Mouse (Mus musculus) intestine, embryonic 15.5 days (tissue): Measurements from ENCODE around the gene Gm17018. TPM values are rescaled to one million over a fixed set of nuclear protein-coding genes. Genes with fewer than 3 reads are reported as not detected.

Experiments
- ATAC-seq: fragments of 200-750 bp; cut with Nextera tagmentation; 2 replicates; pipeline ENCODE4 v1.8.0; 2017; ENCODE audit warnings: moderate TSS enrichment, moderate library complexity
- H3K27ac ChIP-seq: fragments of 300-500 bp; sonication (generic); 2 replicates; pipeline ENCODE4 v1.5.1; 2015; ENCODE audit warnings: mild to moderate bottlenecking, inconsistent platforms
- H3K27me3 ChIP-seq: fragments of 300-500 bp; sonication (generic); replicated peaks from 2 replicates; pipeline ENCODE4 v1.6.1; 2015; ENCODE audit warnings: inconsistent platforms
- H3K36me3 ChIP-seq: fragments of 300-500 bp; sonication (generic); 2 replicates; pipeline ENCODE4 v1.6.1; 2015; ENCODE audit warnings: inconsistent platforms
- H3K4me1 ChIP-seq: fragments of 300-500 bp; sonication (generic); replicated peaks from 2 replicates; pipeline ENCODE4 v1.6.1; 2015; ENCODE audit warnings: inconsistent platforms
- H3K4me2 ChIP-seq: fragments of 300-500 bp; sonication (generic); replicated peaks from 2 replicates; pipeline ENCODE4 v1.6.1; 2015; ENCODE audit warnings: mild to moderate bottlenecking, inconsistent platforms
- H3K4me3 ChIP-seq: fragments of 300-500 bp; sonication (generic); replicated peaks from 2 replicates; pipeline ENCODE4 v1.5.1; 2015; ENCODE audit warnings: inconsistent platforms
- H3K9ac ChIP-seq: fragments of 300-500 bp; sonication (generic); 2 replicates; pipeline ENCODE4 v1.6.1; 2015; ENCODE audit warnings: inconsistent platforms
- H3K9me3 ChIP-seq: fragments of 300-500 bp; sonication (generic); 2 replicates; pipeline ENCODE4 v1.6.1; 2016; ENCODE audit warnings: inconsistent platforms
- WGBS: fragments of 180-500 bp; shearing (Covaris S2); methylation state at CpG from one replicate; pipeline ENCODE4 v1.1.7; 2015; 5-methylcytosine and 5-hydroxymethylcytosine counted together
- polyA plus RNA-seq: library from polyadenylated mRNA; unstranded; fragments of >200 nt; fragmentation: Nextera tagmentation; extraction: Ambion mirVana; gene quantifications from 2 replicates; pipeline ENCODE4 v1.2.1, GENCODE M21; 2015

Gm17018 gene
- polyA plus RNA-seq, 1 experiment from 2014 or later, result 38.2 TPM

- peaks cover 21% of the 10 kb centered on the region for H3K4me1 ChIP-seq
- no peak overlapping the region for H3K27ac ChIP-seq
- H3K9ac ChIP-seq, result no peak overlapping the region
- H3K9me3 ChIP-seq, result no peaks in the 10 kb centered on the region
- no peak overlapping the region for H3K4me2 ChIP-seq
- peaks cover 6% of the 10 kb centered on the region; the same call in 1 of the 2 replicates for H3K36me3 ChIP-seq
- 55% methylated on average over 3 of the region's 3 CpGs for WGBS
- no peaks in the 10 kb centered on the region for H3K27me3 ChIP-seq
- H3K4me3 ChIP-seq, result no peak overlapping the region
- ATAC-seq, result no peak
Observed at GRCm38 (mm10) chr19:45581257-45581656, 20.8 kb downstream of the Gm17018 start.

- H3K27ac ChIP-seq, result no peak overlapping the region
- no peaks in the 10 kb centered on the region for H3K9me3 ChIP-seq
- H3K27me3 ChIP-seq, result no peaks in the 10 kb centered on the region
- H3K4me2 ChIP-seq, result no peak overlapping the region
- peaks cover 6% of the 10 kb centered on the region; the same call in 1 of the 2 replicates for H3K36me3 ChIP-seq
- no peak overlapping the region for H3K4me3 ChIP-seq
- no peak overlapping the region for H3K9ac ChIP-seq
- ATAC-seq, result no peak
- H3K4me1 ChIP-seq, result peaks cover 15% of the 10 kb centered on the region; the same call in 1 of the 2 replicates
- 42% methylated on average over 8 of the region's 8 CpGs for WGBS
Observed at GRCm38 (mm10) chr19:45582161-45582560, 21.7 kb downstream of the Gm17018 start.

- H3K9me3 ChIP-seq, result no peaks in the 10 kb centered on the region
- H3K4me2 ChIP-seq, result no peak overlapping the region
- whole genome bisulfite sequencing, result 90% methylated on average over 6 of the region's 6 CpGs
- ATAC-seq, result no peak
- no peaks in the 10 kb centered on the region for H3K27me3 ChIP-seq
- no peak overlapping the region for H3K4me3 ChIP-seq
- H3K27ac ChIP-seq, result no peak overlapping the region
- H3K4me1 ChIP-seq, result 0 out of 2 replicates have a peak, but pooled peaks cover 8% of the 10 kb centered on the region
- peaks cover 6% of the 10 kb centered on the region; the same call in 1 of the 2 replicates for H3K36me3 ChIP-seq
- H3K9ac ChIP-seq, result no peak overlapping the region
Observed at GRCm38 (mm10) chr19:45583136-45583535, 22.7 kb downstream of the Gm17018 start.

GRCm38 (mm10) chr19:45584856-45585620 is 24.6 kb downstream of the Gm17018 start:
- H3K9ac ChIP-seq, result no peak overlapping the region
- H3K27me3 ChIP-seq, result no peaks in the 10 kb centered on the region
- 0 out of 2 replicates have a peak, but pooled peaks cover 8% of the 10 kb centered on the region for H3K4me1 ChIP-seq
- H3K27ac ChIP-seq, result no peak overlapping the region
- no peak overlapping the region for H3K4me3 ChIP-seq
- no peak overlapping the region for H3K4me2 ChIP-seq
- 68% methylated on average over 9 of the region's 9 CpGs for WGBS
- H3K36me3 ChIP-seq, result no peaks in the 10 kb centered on the region
- ATAC-seq, result no peak
- H3K9me3 ChIP-seq, result no peaks in the 10 kb centered on the region

GRCm38 (mm10) chr19:45586850-45587249 is 26.4 kb downstream of the Gm17018 start:
- Histone ChIP-seq H3K4me1 (0 out of 2 replicates have a peak, but pooled peaks cover 8% of the 10 kb centered on the region), H3K9me3 (no peaks in the 10 kb centered on the region), H3K9ac (no peak overlapping the region), H3K4me2 (no peak overlapping the region), H3K27ac (no peak overlapping the region), H3K4me3 (no peak overlapping the region), H3K36me3 (no peaks in the 10 kb centered on the region), H3K27me3 (no peaks in the 10 kb centered on the region)
- 84% methylated on average over 3 of the region's 3 CpGs for WGBS
- ATAC-seq, result no peak

GRCm38 (mm10) chr19:45587509-45588292 is 27.3 kb downstream of the Gm17018 start:
- Histone ChIP-seq H3K4me3 (no peak overlapping the region), H3K9me3 (no peaks in the 10 kb centered on the region)
- 86% methylated on average over 6 of the region's 6 CpGs for whole genome bisulfite sequencing

GRCm38 (mm10) chr19:45589761-45590160 is 29.3 kb downstream of the Gm17018 start:
- 93% methylated on average over 6 of the region's 6 CpGs for WGBS
- Histone ChIP-seq H3K9ac (no peak overlapping the region), H3K36me3 (no peaks in the 10 kb centered on the region), H3K27ac (no peak overlapping the region), H3K4me3 (no peak overlapping the region), H3K4me2 (no peak overlapping the region), H3K9me3 (no peaks in the 10 kb centered on the region), H3K27me3 (no peaks in the 10 kb centered on the region), H3K4me1 (no peaks in the 10 kb centered on the region)
- no peak for ATAC-seq

More at GRCm38 (mm10) chr19:45587509-45588292, 27.3 kb downstream of the Gm17018 start:
- H3K4me1 ChIP-seq, result no peaks in the 10 kb centered on the region
- H3K4me2 ChIP-seq, result no peak overlapping the region
- H3K27ac ChIP-seq, result no peak overlapping the region
- H3K9ac ChIP-seq, result no peak overlapping the region
- no peaks in the 10 kb centered on the region for H3K27me3 ChIP-seq
- H3K36me3 ChIP-seq, result no peaks in the 10 kb centered on the region
- ATAC-seq, result no peak

GRCm38 (mm10) chr19:45591704-45592103 is 31.3 kb downstream of the Gm17018 start:
- Histone ChIP-seq H3K4me2 (no peak overlapping the region), H3K36me3 (no peaks in the 10 kb centered on the region), H3K27me3 (no peaks in the 10 kb centered on the region), H3K4me1 (no peaks in the 10 kb centered on the region), H3K9ac (no peak overlapping the region), H3K27ac (no peak overlapping the region), H3K4me3 (no peak overlapping the region), H3K9me3 (no peaks in the 10 kb centered on the region)
- ATAC-seq, result no peak
- WGBS, result 66% methylated on average over 7 of the region's 7 CpGs

GRCm38 (mm10) chr19:45592916-45593315 is 32.5 kb downstream of the Gm17018 start:
- H3K4me1 ChIP-seq, result no peaks in the 10 kb centered on the region
- no peaks in the 10 kb centered on the region for H3K36me3 ChIP-seq
- no peaks in the 10 kb centered on the region for H3K9me3 ChIP-seq
- WGBS, result 94% methylated on average over 9 of the region's 9 CpGs
- H3K4me3 ChIP-seq, result no peak overlapping the region
- H3K27me3 ChIP-seq, result no peaks in the 10 kb centered on the region
- no peak overlapping the region for H3K27ac ChIP-seq
- H3K9ac ChIP-seq, result no peak overlapping the region
- ATAC-seq, result no peak
- no peak overlapping the region for H3K4me2 ChIP-seq

- Histone ChIP-seq H3K4me2 (no peak overlapping the region), H3K36me3 (no peaks in the 10 kb centered on the region), H3K27ac (no peak overlapping the region), H3K9me3 (no peaks in the 10 kb centered on the region), H3K4me1 (no peaks in the 10 kb centered on the region), H3K4me3 (no peak overlapping the region), H3K27me3 (no peaks in the 10 kb centered on the region), H3K9ac (no peak overlapping the region)
- WGBS, result 90% methylated on average over 7 of the region's 7 CpGs
- no peak for ATAC-seq
Observed at GRCm38 (mm10) chr19:45594079-45594478, 33.7 kb downstream of the Gm17018 start.

GRCm38 (mm10) chr19:45595481-45595880 is 35.1 kb downstream of the Gm17018 start:
- H3K36me3 ChIP-seq, result no peaks in the 10 kb centered on the region
- 91% methylated on average over 6 of the region's 6 CpGs for WGBS
- no peak overlapping the region for H3K4me3 ChIP-seq
- H3K9me3 ChIP-seq, result no peaks in the 10 kb centered on the region
- no peaks in the 10 kb centered on the region for H3K27me3 ChIP-seq
- no peak for ATAC-seq
- no peaks in the 10 kb centered on the region for H3K4me1 ChIP-seq
- no peak overlapping the region for H3K4me2 ChIP-seq
- no peak overlapping the region for H3K27ac ChIP-seq
- H3K9ac ChIP-seq, result no peak overlapping the region

- WGBS, result 64% methylated on average over 7 of the region's 7 CpGs
- Histone ChIP-seq H3K27me3 (no peaks in the 10 kb centered on the region), H3K4me2 (no peak overlapping the region), H3K27ac (no peak overlapping the region), H3K9me3 (no peaks in the 10 kb centered on the region), H3K4me1 (no peaks in the 10 kb centered on the region), H3K9ac (no peak overlapping the region), H3K36me3 (no peaks in the 10 kb centered on the region), H3K4me3 (no peak overlapping the region)
- ATAC-seq, result no peak
Observed at GRCm38 (mm10) chr19:45596019-45596418, 35.6 kb downstream of the Gm17018 start.
